Mouse (Mus musculus) neural tube, embryonic 12.5 days (tissue): ENCODE measurements around the gene Znhit2. TPM values are rescaled to one million over a fixed set of nuclear protein-coding genes. Genes with fewer than 3 reads are reported as not detected.
"Not testable (repeated sequence)": the region's sequence is repeated elsewhere in the genome, so short reads cannot be mapped to it uniquely, and the experiment has no call there.

Experiments used
- ATAC-seq: fragments of 200-750 bp; cut with Nextera tagmentation; 2 replicates; pipeline ENCODE4 v1.8.0; 2017; ENCODE audit warnings: low read depth, mild to moderate bottlenecking, moderate TSS enrichment, moderate library complexity; ENCODE audit not compliant: low FRiP score
- H3K27ac ChIP-seq: fragments of 300-500 bp; sonication (generic); 2 replicates; pipeline ENCODE4 v1.5.1; 2016
- H3K27me3 ChIP-seq: fragments of 300-500 bp; sonication (generic); replicated peaks from 2 replicates; pipeline ENCODE4 v1.6.1; 2016; ENCODE audit warnings: mild to moderate bottlenecking
- H3K36me3 ChIP-seq: fragments of 300-500 bp; sonication (generic); 2 replicates; pipeline ENCODE4 v1.6.1; 2016; ENCODE audit warnings: mild to moderate bottlenecking
- H3K4me1 ChIP-seq: fragments of 300-500 bp; sonication (generic); 2 replicates; pipeline ENCODE4 v1.6.1; 2016
- H3K4me2 ChIP-seq: fragments of 300-500 bp; sonication (generic); replicated peaks from 2 replicates; pipeline ENCODE4 v1.6.1; 2016; ENCODE audit warnings: mild to moderate bottlenecking
- H3K4me3 ChIP-seq: fragments of 300-500 bp; sonication (generic); 2 replicates; pipeline ENCODE4 v1.5.1; 2016
- H3K9ac ChIP-seq: fragments of 300-500 bp; sonication (generic); 2 replicates; pipeline ENCODE4 v1.6.1; 2016; ENCODE audit warnings: mild to moderate bottlenecking
- H3K9me3 ChIP-seq: fragments of 300-500 bp; sonication (generic); 2 replicates; pipeline ENCODE4 v1.6.1; 2016; ENCODE audit warnings: mild to moderate bottlenecking
- WGBS: fragments of 180-500 bp; shearing (Covaris S2); methylation state at CpG from one replicate; pipeline ENCODE4 v1.1.7; 2016; 5-methylcytosine and 5-hydroxymethylcytosine counted together
- polyA plus RNA-seq: library from polyadenylated mRNA; unstranded; fragments of >200 nt; fragmentation: Nextera tagmentation; extraction: Ambion mirVana; gene quantifications from 2 replicates; pipeline ENCODE4 v1.2.1, GENCODE M21; 2016

Gene Znhit2
- polyA plus RNA-seq, 1 experiment from 2014 or later, result 34.3 TPM

DNA sequence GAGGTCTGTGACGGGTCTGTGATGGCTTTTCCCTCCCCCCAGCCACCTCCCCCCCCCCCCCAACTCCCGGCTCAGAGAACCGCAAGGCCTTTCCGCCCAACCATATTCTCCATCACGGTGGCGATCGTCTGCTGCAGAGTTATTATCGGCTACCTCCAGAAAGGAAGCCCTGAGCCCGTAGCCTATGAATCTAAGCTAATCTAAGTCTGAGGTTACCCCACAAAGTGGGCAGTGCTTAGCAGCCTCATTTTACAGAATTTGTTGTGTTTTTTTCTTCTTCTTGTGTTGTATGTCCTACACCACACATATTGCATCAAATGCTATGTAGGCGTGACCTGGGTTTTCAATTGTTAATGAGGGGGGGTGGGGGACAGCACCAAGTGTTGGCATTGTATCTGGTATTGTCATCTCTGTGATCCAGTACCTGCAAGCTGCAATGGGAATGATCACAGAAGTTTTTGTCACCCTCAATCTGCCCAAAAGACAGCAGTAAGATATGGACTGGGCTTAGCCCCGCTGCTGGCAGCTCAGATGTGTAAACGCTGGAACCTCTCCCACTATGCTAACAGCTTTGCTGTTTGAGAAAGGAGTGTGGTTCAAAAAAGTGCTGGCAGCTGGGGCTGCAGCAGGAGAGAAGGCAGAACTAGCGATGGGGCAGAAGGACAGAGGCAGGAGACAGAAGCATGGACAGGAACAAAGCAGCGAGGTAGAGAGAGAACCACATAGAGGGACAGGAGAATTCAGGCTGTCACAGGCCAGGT, 30.3 kb upstream of the Znhit2 start:
- H3K4me1 ChIP-seq, result no peaks in the 10 kb centered on the region
- no peak overlapping the region for H3K27ac ChIP-seq
- no peak overlapping the region for H3K4me2 ChIP-seq
- H3K9me3 ChIP-seq, result no peaks in the 10 kb centered on the region
- H3K36me3 ChIP-seq, result no peaks in the 10 kb centered on the region
- H3K27me3 ChIP-seq, result no peaks in the 10 kb centered on the region
- WGBS, result 79% methylated on average over 14 of the region's 14 CpGs
- ATAC-seq, result no peak
- H3K9ac ChIP-seq, result no peak overlapping the region
- no peak overlapping the region for H3K4me3 ChIP-seq

DNA sequence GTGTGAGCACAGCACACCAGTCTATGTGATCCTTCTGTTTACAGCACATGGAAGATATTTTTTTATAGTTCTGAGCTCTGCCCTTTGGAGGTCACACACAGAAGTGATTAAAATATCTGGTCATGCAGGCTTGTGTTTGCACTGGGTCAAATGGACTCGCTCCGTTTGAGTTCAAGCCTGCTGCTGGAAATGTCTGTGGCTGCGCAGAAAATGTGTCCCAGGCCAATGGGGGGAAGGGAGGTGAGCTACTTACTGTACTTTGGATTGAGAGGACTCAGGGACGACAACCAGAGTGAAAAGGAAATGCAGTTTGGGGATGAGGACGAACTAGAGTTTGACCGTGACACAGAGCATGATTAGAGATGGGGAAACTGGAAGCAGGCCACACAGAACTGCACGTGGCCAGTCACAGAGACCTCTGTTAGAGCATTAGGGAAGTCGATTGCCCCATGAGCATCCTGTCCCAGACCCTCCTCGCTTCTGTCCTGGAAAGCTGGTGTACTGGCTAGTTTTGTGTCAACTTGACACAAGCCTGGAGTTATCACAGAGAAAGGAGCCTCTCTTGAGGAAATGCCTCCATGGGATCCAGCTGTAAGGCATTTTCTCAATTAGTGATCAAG, 24.9 kb upstream of the Znhit2 start:
- 83% methylated on average over 9 of the region's 9 CpGs for WGBS
- no peaks in the 10 kb centered on the region for H3K27me3 ChIP-seq

DNA sequence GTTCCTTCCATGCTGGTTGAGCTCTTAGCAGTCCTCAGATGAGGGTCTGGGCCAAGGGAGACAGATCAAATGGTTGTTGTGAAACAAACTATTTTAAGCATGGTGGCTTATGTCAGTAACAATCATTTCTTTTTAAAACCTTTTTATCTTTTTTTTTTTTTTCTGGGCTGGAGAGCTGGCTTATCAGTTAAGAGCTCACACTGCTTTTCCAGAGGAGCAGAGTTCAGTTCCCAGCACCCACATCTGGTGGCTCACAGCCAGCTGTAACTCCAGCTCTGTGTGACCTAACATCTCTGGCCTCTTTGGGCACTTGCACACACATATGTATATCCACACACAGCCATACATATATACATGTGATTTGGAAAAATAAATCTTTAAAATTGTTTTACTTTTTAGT, 23.3 kb upstream of the Znhit2 start:
- Histone ChIP-seq H3K9ac (no peak overlapping the region), H3K36me3 (no peaks in the 10 kb centered on the region), H3K27me3 (no peaks in the 10 kb centered on the region), H3K9me3 (no peaks in the 10 kb centered on the region), H3K4me1 (no peaks in the 10 kb centered on the region), H3K4me2 (no peak overlapping the region), H3K27ac (no peak overlapping the region), H3K4me3 (no peak overlapping the region)
- ATAC-seq, result no peak

More for the DNA sequence above, 24.9 kb upstream of the Znhit2 start:
- H3K4me1 ChIP-seq, result no peaks in the 10 kb centered on the region
- no peak overlapping the region for H3K4me3 ChIP-seq
- H3K27ac ChIP-seq, result no peak overlapping the region
- no peak for ATAC-seq
- H3K9me3 ChIP-seq, result no peaks in the 10 kb centered on the region
- H3K4me2 ChIP-seq, result no peak overlapping the region
- no peaks in the 10 kb centered on the region for H3K36me3 ChIP-seq
- H3K9ac ChIP-seq, result no peak overlapping the region

GRCm38 (mm10) chr19:6038326-6038725, 22.7 kb upstream of the Znhit2 start:
- H3K9me3 ChIP-seq, result no peaks in the 10 kb centered on the region
- H3K36me3 ChIP-seq, result no peaks in the 10 kb centered on the region
- 86% methylated on average over 7 of the region's 7 CpGs for WGBS
- no peak for ATAC-seq
- H3K4me3 ChIP-seq, result no peak overlapping the region
- H3K27me3 ChIP-seq, result no peaks in the 10 kb centered on the region
- no peak overlapping the region for H3K27ac ChIP-seq
- H3K9ac ChIP-seq, result no peak overlapping the region
- no peak overlapping the region for H3K4me2 ChIP-seq
- no peaks in the 10 kb centered on the region for H3K4me1 ChIP-seq

- H3K4me1 ChIP-seq, result peaks cover under 1% of the 10 kb centered on the region; the same call in 1 of the 2 replicates
- no peak overlapping the region for H3K27ac ChIP-seq
- no peaks in the 10 kb centered on the region for H3K36me3 ChIP-seq
These were observed 21.0 kb upstream of the Znhit2 start for GRCm38 (mm10) chr19:6040002-6040401.

GRCm38 (mm10) chr19:6042293-6042692, 18.7 kb upstream of the Znhit2 start:
- Histone ChIP-seq H3K27me3 (no peaks in the 10 kb centered on the region), H3K36me3 (no peaks in the 10 kb centered on the region), H3K9ac (0 out of 2 replicates have a peak overlapping the region, but pooled peaks have one; percentile 5), H3K27ac (no peak overlapping the region), H3K4me2 (no peak overlapping the region), H3K9me3 (no peaks in the 10 kb centered on the region), H3K4me1 (peaks cover 8% of the 10 kb centered on the region), H3K4me3 (no peak overlapping the region)
- WGBS, result 88% methylated on average over 9 of the region's 9 CpGs
- ATAC-seq, result no peak

More at GRCm38 (mm10) chr19:6040002-6040401, 21.0 kb upstream of the Znhit2 start:
- Histone ChIP-seq H3K27me3 (no peaks in the 10 kb centered on the region), H3K4me3 (no peak overlapping the region), H3K4me2 (no peak overlapping the region), H3K9ac (no peak overlapping the region), H3K9me3 (no peaks in the 10 kb centered on the region)
- ATAC-seq, result no peak

GRCm38 (mm10) chr19:6044102-6044501, 16.9 kb upstream of the Znhit2 start:
- Histone ChIP-seq H3K4me1 (peaks cover 22% of the 10 kb centered on the region), H3K36me3 (peaks cover 11% of the 10 kb centered on the region)
- not testable (repeated sequence) for H3K27ac ChIP-seq, H3K4me2 ChIP-seq, H3K27me3 ChIP-seq, H3K9me3 ChIP-seq, H3K4me3 ChIP-seq, H3K9ac ChIP-seq, ATAC-seq
- WGBS, result 74% methylated on average over 4 of the region's 4 CpGs

DNA sequence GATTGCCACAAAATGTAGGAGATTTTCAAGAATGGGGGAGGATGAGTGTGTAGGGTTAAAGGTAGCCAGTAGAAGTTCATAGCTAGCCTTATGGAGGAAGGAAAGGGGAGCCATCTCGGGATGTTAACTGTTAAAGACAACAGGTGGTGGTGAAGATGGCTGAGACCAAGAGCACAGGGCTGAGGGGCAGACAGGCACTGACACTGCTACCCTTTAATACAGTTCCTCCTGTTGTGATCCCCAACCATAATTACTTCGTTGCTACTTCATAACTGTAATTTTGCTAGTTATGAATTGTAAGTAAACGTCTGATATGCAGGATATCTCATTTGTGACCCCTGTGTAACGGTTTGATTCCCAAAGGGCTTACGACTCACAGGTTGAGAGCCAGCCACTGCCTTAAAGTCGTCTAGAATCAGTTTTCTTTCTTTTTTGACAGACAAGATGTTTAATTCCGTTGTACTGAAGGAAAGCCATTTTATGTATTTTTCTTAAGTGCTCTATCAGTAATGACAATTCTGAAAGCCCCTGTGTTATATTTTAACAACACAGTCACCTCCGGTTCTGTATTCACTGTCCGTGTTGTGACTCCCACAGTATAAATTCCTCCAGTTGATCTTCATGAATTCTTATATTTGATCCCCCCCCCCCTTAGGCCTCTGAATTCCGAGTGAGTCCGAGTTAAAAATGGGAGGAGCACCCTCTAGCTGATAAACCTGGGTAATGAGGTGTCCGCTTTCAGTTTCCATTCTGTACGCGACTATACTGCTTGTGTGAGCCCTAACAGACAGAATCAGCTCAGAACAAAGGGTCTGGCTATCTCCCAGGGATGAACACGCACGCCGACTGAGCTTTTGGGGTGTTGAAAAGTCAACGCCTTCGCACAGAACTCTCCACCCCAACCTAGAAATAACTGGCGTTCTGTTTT, 15.4 kb upstream of the Znhit2 start:
- Histone ChIP-seq H3K27ac (peak overlapping the region; percentile 98), H3K9me3 (no peaks in the 10 kb centered on the region), H3K36me3 (peaks cover 26% of the 10 kb centered on the region), H3K4me3 (peak overlapping the region; percentile 90), H3K4me2 (peak overlapping the region; percentile 99), H3K9ac (peak overlapping the region; percentile 67), H3K27me3 (no peaks in the 10 kb centered on the region), H3K4me1 (peaks cover 22% of the 10 kb centered on the region)
- ATAC-seq, result peak; percentile 41
- WGBS, result 23% methylated on average over 20 of the region's 20 CpGs

DNA sequence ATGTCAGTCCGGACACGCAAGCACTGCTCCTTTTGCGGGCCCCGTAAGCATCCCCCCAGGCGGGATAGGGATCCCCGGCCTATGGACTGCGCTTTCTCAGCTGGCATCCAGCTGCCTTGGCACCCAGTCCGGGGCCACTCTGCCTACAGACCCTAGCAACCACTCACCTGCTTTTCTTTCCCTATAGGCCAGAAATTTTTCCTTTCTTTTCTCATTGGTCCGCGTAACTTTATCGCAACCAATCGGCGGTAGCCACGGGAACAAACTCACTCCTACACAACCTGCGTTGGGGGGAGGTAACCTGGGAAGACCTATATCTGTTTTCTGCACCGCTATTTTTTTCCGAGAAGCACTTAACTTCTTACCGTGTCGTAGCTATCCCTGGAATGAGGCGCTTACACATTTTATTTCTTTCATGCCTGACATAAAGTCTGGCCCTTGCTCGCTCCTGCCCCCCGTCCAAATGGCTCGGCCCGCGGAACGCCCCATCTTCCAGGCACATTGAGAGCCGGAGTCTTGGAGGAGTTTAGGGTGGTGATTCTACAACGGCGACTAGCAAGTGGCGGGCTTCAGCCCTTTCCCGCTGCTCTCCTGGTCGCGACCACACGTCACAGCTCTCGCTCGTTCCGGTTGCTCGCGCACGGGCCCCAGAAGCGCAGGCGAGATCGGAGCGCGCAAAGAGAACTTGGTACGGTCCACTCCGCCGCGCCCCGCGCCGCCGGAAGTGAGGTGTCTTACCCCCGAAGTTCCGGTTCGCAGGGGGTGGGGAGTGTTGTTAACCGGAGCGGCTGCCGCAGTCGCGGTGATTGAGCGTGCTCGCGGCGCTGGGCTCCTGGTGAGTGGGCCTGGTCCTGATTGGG, 14.5 kb upstream of the Znhit2 start, which contains the start of gene Syvn1:
Syvn1 (plus strand) TSS at position 283 of the 860 bp plus-strand sequence.
- Histone ChIP-seq H3K4me2 (peak within 1 kb of the TSS; percentile 99), H3K4me1 (peaks cover 22% of the 10 kb centered on the region), H3K36me3 (peaks cover 35% of the 10 kb centered on the region), H3K9me3 (no peaks in the 10 kb centered on the region), H3K27me3 (no peaks in the 10 kb centered on the region), H3K27ac (peak within 1 kb of the TSS; percentile 98), H3K9ac (peak within 1 kb of the TSS; percentile 88), H3K4me3 (peak within 1 kb of the TSS; percentile 90)
- WGBS, result under 1% methylated on average over 65 of the region's 65 CpGs
- peak; percentile 93 for ATAC-seq

DNA sequence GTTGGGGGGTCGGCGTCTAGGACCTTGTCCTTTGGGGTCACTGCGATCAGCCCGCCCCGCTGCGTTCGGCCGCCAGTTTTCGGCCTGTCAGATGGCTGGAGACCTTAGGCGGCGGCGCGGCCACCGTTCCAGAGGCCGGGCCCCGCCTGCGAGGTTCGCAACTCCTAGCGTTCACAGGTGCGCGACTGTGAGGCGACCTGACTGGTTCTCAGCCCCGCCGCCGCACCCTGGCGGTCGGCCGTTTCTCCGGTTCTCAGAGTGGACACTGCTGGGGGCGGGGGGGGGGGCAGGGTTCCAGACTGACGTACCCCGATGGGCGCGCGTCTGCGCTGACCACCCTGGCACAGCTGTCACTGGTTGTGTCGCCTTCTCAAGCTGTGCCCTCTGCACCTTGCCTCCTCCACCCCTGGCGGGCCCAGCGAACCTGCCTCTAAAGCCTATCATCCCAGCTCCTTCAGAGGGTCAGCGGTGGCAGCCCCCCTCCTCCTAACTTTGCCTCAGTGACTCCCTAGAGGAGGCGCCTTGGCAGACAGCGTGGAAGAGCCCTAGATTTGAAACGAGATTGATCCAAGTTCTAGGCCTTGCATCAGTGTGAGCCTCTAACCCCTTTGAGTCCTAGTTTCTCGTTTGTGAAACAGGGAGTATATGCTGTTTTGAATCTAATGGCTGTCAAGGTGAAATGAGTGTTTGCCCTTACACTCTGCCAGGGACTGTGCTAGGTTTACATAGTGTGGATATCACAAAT, 13.7 kb upstream of the Znhit2 start:
- peaks cover 22% of the 10 kb centered on the region for H3K4me1 ChIP-seq
- H3K36me3 ChIP-seq, result peaks cover 43% of the 10 kb centered on the region
- peak overlapping the region; percentile 99 for H3K4me2 ChIP-seq
- 2% methylated on average over 44 of the region's 44 CpGs for WGBS
- peak overlapping the region; percentile 90 for H3K4me3 ChIP-seq
- peak overlapping the region; percentile 98 for H3K27ac ChIP-seq
- H3K9ac ChIP-seq, result peak overlapping the region; percentile 88
- ATAC-seq, result peak; percentile 3
- H3K27me3 ChIP-seq, result no peaks in the 10 kb centered on the region
- no peaks in the 10 kb centered on the region for H3K9me3 ChIP-seq

GRCm38 (mm10) chr19:6047899-6048166, 13.2 kb upstream of the Znhit2 start:
- peaks cover 22% of the 10 kb centered on the region for H3K4me1 ChIP-seq
- H3K27ac ChIP-seq, result no peak overlapping the region
- H3K9me3 ChIP-seq, result no peaks in the 10 kb centered on the region
- peaks cover 48% of the 10 kb centered on the region for H3K36me3 ChIP-seq
- H3K9ac ChIP-seq, result peak overlapping the region; percentile 88
- no peaks in the 10 kb centered on the region for H3K27me3 ChIP-seq
- no peak for ATAC-seq
- peak overlapping the region; percentile 99 for H3K4me2 ChIP-seq
- peak overlapping the region; percentile 90 for H3K4me3 ChIP-seq
- 91% methylated on average over 8 of the region's 8 CpGs for WGBS
